Mouse (Mus musculus): ENCODE measurements at regions not wholly inside any gene's neighbourhood (a gene's known extent, or its start where the extent isn't known, plus 50 kb on each side); places are given as distances from the start of the nearest gene placed in this dataset.

- Histone ChIP-seq H3K4me3 (ENCODE audit: insufficient read depth, low read length) (no peak overlapping the region), H3K4me1 (ENCODE audit: control insufficient read depth, insufficient read depth, low read length) (no peaks in the 10 kb centered on the region), H3K27ac (ENCODE audit: insufficient read depth, low read length) (no peak overlapping the region)
- TF ChIP-seq POLR2A (IDR thresholded peaks at IDR 0.05; ENCODE audit: low read depth, low read length), result no peak
- no peak for TF ChIP-seq CTCF (IDR thresholded peaks at IDR 0.05; ENCODE audit: borderline replicate concordance, insufficient read depth, low read length)
Observed at GRCm38 (mm10) chr13:80798863-80799817, 84.0 kb upstream of the Arrdc3 start.

GRCm38 (mm10) chr13:80806172-80806571 lies 77.0 kb upstream of the Arrdc3 start:
- no peak overlapping the region for H3K27ac ChIP-seq (ENCODE audit: insufficient read depth, low read length)
- H3K4me1 ChIP-seq (ENCODE audit: control insufficient read depth, insufficient read depth, low read length), result no peaks in the 10 kb centered on the region
- H3K4me3 ChIP-seq (ENCODE audit: insufficient read depth, low read length), result no peak overlapping the region
- TF ChIP-seq CTCF (IDR thresholded peaks at IDR 0.05; ENCODE audit: borderline replicate concordance, insufficient read depth, low read length) (peak; percentile 79; the same call in 1 of the 2 replicates), POLR2A (IDR thresholded peaks at IDR 0.05; ENCODE audit: low read depth, low read length) (no peak)

- no peak for TF ChIP-seq POLR2A (IDR thresholded peaks at IDR 0.05; ENCODE audit: low read depth, low read length)
- no peak for TF ChIP-seq CTCF (IDR thresholded peaks at IDR 0.05; ENCODE audit: borderline replicate concordance, insufficient read depth, low read length)
- no peak overlapping the region for H3K27ac ChIP-seq (ENCODE audit: insufficient read depth, low read length)
- H3K4me3 ChIP-seq (ENCODE audit: insufficient read depth, low read length), result no peak overlapping the region
- H3K4me1 ChIP-seq (ENCODE audit: control insufficient read depth, insufficient read depth, low read length), result no peaks in the 10 kb centered on the region
Observed at GRCm38 (mm10) chr13:80827037-80827471, 56.1 kb upstream of the Arrdc3 start.
